11 mouse cellular contexts compared by ENCODE assay signal in genomic region chr11:115224889-115225288, GRCm38 (mm10). TPM values are rescaled to one million over a fixed set of nuclear protein-coding genes. Genes with fewer than 3 reads are reported as not detected.
DNase-seq lines count a peak whose midpoint lies in the region; ATAC-seq and TF ChIP-seq lines count a peak whose summit lies in the region.
"Had no signal": no experiment of that assay in that cellular context is flagged by ENCODE, and none has a peak within 500 bp of the region (broad histone marks: within the 10 kb centered on the region; RNA-seq: fewer than 3 reads in every experiment).

No protein-coding gene starts in this region.

- TF ChIP-seq CTCF in kidney, adult 2 months (conservative IDR thresholded peaks at IDR 0.05; ENCODE audit: insufficient read depth, insufficient read length, low read depth, low read length): peak; percentile 49

- H3K4me1 ChIP-seq in kidney, adult 2 months (ENCODE audit: control insufficient read depth, insufficient read depth, low read length): no peaks in the 10 kb centered on the region
- peaks cover 20% of the 10 kb centered on the region; the same call in 1 of the 2 replicates for H3K4me1 ChIP-seq in kidney, embryonic 16.5 days (ENCODE audit: insufficient read depth, low read length)
- peaks cover 20% of the 10 kb centered on the region for H3K4me1 ChIP-seq in neural tube, embryonic 11.5 days (ENCODE audit: control insufficient read depth, insufficient read depth, low read length)

- no peak overlapping the region for H3K4me3 ChIP-seq in kidney, adult 2 months (ENCODE audit: insufficient read depth, low read depth, low read length)
- no peak overlapping the region for H3K4me3 ChIP-seq in kidney, embryonic 16.5 days (ENCODE audit: low read length)
- H3K4me3 ChIP-seq in neural tube, embryonic 11.5 days (ENCODE audit: low read depth, low read length): no peak overlapping the region
- H3K4me3 ChIP-seq: erythroblast, embryonic 14.5 days; limb, embryonic 15.5 days had no signal

- H3K4me2 ChIP-seq in kidney, embryonic 16.5 days (replicated peaks; ENCODE audit: low read depth, low read length): no peak overlapping the region
- H3K4me2 ChIP-seq in neural tube, embryonic 11.5 days (ENCODE audit: low read depth): no peak overlapping the region
- H3K4me2 ChIP-seq: limb, embryonic 15.5 days had no signal

- no peak for ATAC-seq in kidney, embryonic 16.5 days (ENCODE audit: low FRiP score, low TSS enrichment)
- no peak for ATAC-seq in neural tube, embryonic 11.5 days (ENCODE audit: insufficient read depth, low FRiP score, low TSS enrichment)
- ATAC-seq in inflammation-experienced regulatory T-cells, adult 6 months: no peak

- no peak overlapping the region for H3K9ac ChIP-seq in kidney, embryonic 16.5 days (replicated peaks; ENCODE audit: low read length)
- no peak overlapping the region for H3K9ac ChIP-seq in neural tube, embryonic 11.5 days (ENCODE audit: low read length)
- H3K9ac ChIP-seq: limb, embryonic 15.5 days had no signal

- H3K27me3 ChIP-seq in kidney, adult 2 months (replicated peaks; ENCODE audit: control insufficient read depth, insufficient read depth, low read length): no peaks in the 10 kb centered on the region
- peaks cover 25% of the 10 kb centered on the region for H3K27me3 ChIP-seq in kidney, embryonic 16.5 days (ENCODE audit: insufficient read depth, low read length)
- H3K27me3 ChIP-seq in neural tube, embryonic 11.5 days (ENCODE audit: control insufficient read depth, insufficient read depth, low read length): no peaks in the 10 kb centered on the region; the same call in 1 of the 2 replicates

- H3K27ac ChIP-seq in kidney, adult 2 months (ENCODE audit: insufficient read depth, low read depth, low read length): no peak overlapping the region
- no peak overlapping the region for H3K27ac ChIP-seq in kidney, embryonic 16.5 days (ENCODE audit: low read length)
- H3K27ac ChIP-seq in neural tube, embryonic 11.5 days (ENCODE audit: low read depth, low read length): no peak overlapping the region
- H3K27ac ChIP-seq: limb, embryonic 15.5 days had no signal

- WGBS in kidney, adult 2 months: 52% methylated on average over 8 of the region's 8 CpGs
- 45% methylated on average over 8 of the region's 8 CpGs for WGBS in kidney, embryonic 16.5 days
- WGBS in neural tube, embryonic 11.5 days: 52% methylated on average over 8 of the region's 8 CpGs

- no peak for TF ChIP-seq POLR2A in kidney, adult 2 months (IDR thresholded peaks at IDR 0.05; ENCODE audit: low read depth, low read length)

- DNase-seq in kidney, adult 2 months: peak; percentile 24
- peak; percentile 54 to 73 for DNase-seq in CD8-positive naive resting alpha-beta T cell, adult 2 months (ENCODE audit: low read depth in 2 of 2, low spot score in 2 of 2)
- peak; percentile 57 for DNase-seq in adipocyte (ENCODE audit: low spot score)
- peak; percentile 80 for DNase-seq in embryo, embryonic 11 days
- DNase-seq in kidney, postnatal 14 days: peak; percentile 42
- peak; percentile 78 for DNase-seq in neural tube, embryonic 11.5 days (ENCODE audit: low spot score)

- no peaks in the 10 kb centered on the region for H3K9me3 ChIP-seq in kidney, embryonic 16.5 days (ENCODE audit: low read length)
- no peaks in the 10 kb centered on the region for H3K9me3 ChIP-seq in neural tube, embryonic 11.5 days (ENCODE audit: control insufficient read depth, low read length)
- H3K9me3 ChIP-seq: limb, embryonic 15.5 days had no signal

- no peaks in the 10 kb centered on the region for H3K36me3 ChIP-seq in kidney, adult 2 months (ENCODE audit: control insufficient read depth, insufficient read depth, low read length)
- H3K36me3 ChIP-seq in kidney, embryonic 16.5 days (ENCODE audit: insufficient read depth, low read length): no peaks in the 10 kb centered on the region
- H3K36me3 ChIP-seq in neural tube, embryonic 11.5 days (ENCODE audit: control insufficient read depth, insufficient read depth, low read length): no peaks in the 10 kb centered on the region

RNA-seq across cellular contexts. Expression of gene Nat9, which starts 37.2 kb away (rescaled TPM):
- 32.4 and 35.3 TPM in 2 replicates for polyA plus RNA-seq in kidney, adult 2 months (2012; rRNA removed)
- polyA plus RNA-seq in kidney, embryonic 16.5 days (2015; fragmentation: Nextera tagmentation; extraction: Ambion mirVana): 28.0 and 29.7 TPM in 2 replicates
- polyA plus RNA-seq in neural tube, embryonic 11.5 days (2014; fragmentation: Nextera tagmentation; extraction: Ambion mirVana): 20.3 and 20.8 TPM in 2 replicates
- polyA plus RNA-seq in inflammation-experienced regulatory T-cells, adult 6 months (2017; shearing (Covaris generic)): 10 to 100 TPM; 14.2 to 21.0 (median 15.1) TPM

RNA-seq across cellular contexts. Expression of gene Tmem104, which starts 37.6 kb away (rescaled TPM):
- 13.0 and 14.8 TPM in 2 replicates for polyA plus RNA-seq in kidney, adult 2 months (2012; rRNA removed)
- 11.7 and 13.8 TPM in 2 replicates for polyA plus RNA-seq in kidney, embryonic 16.5 days (2015; fragmentation: Nextera tagmentation; extraction: Ambion mirVana)
- 8.8 and 11.0 TPM in 2 replicates for polyA plus RNA-seq in neural tube, embryonic 11.5 days (2014; fragmentation: Nextera tagmentation; extraction: Ambion mirVana)
- 10 to 100 TPM in 1 of 3 experiments, 1 to 10 TPM in 2; 9.2 to 10.6 (median 9.8) TPM for polyA plus RNA-seq in inflammation-experienced regulatory T-cells, adult 6 months (2017; shearing (Covaris generic))

RNA-seq across cellular contexts. Expression of gene Grin2c, which starts 42.2 kb away (rescaled TPM):
- polyA plus RNA-seq in kidney, adult 2 months (2012; rRNA removed): 0.34 and 0.42 TPM in 2 replicates
- polyA plus RNA-seq in kidney, embryonic 16.5 days (2015; fragmentation: Nextera tagmentation; extraction: Ambion mirVana): not detected in 2 replicates
- 0.57 and 0.85 TPM in 2 replicates for polyA plus RNA-seq in neural tube, embryonic 11.5 days (2014; fragmentation: Nextera tagmentation; extraction: Ambion mirVana)
- polyA plus RNA-seq in inflammation-experienced regulatory T-cells, adult 6 months (2017; shearing (Covaris generic)): not detected
- polyA plus RNA-seq: stomach, embryonic 16.5 days had no signal

RNA-seq across cellular contexts. Expression of gene Fdxr, which starts 52.0 kb away (rescaled TPM):
- 18.0 and 21.0 TPM in 2 replicates for polyA plus RNA-seq in kidney, adult 2 months (2012; rRNA removed)
- polyA plus RNA-seq in kidney, embryonic 16.5 days (2015; fragmentation: Nextera tagmentation; extraction: Ambion mirVana): 20.0 and 23.6 TPM in 2 replicates
- polyA plus RNA-seq in neural tube, embryonic 11.5 days (2014; fragmentation: Nextera tagmentation; extraction: Ambion mirVana): 14.0 and 15.1 TPM in 2 replicates
- polyA plus RNA-seq in inflammation-experienced regulatory T-cells, adult 6 months (2017; shearing (Covaris generic)): 10 to 100 TPM; 20.6 to 26.2 (median 23.7) TPM

Comparison
In these comparisons a context has a peak if more than half of its experiments do, and no peak if none do; other contexts are left out.
1. DNase-seq: peak in every context shown above with its lines; median percentile 80 in embryo, embryonic 11 days; 78 in neural tube, embryonic 11.5 days; 64 in CD8-positive naive resting alpha-beta T cell, adult 2 months; 57 in adipocyte; 42 in kidney, postnatal 14 days; 24 in kidney, adult 2 months.